Mouse (Mus musculus) ES-E14 (cell line): ENCODE data around the gene Bnc2.

Experiments used
- HCFC1 ChIP-seq: IDR thresholded peaks from 2 replicates; pipeline ENCODE4 v1.6.1; 2012; ENCODE audit warnings: low read length, inconsistent platforms, borderline replicate concordance; ENCODE audit not compliant: insufficient read depth
- MAFK ChIP-seq: IDR thresholded peaks from 2 replicates; pipeline ENCODE4 v1.6.1; 2014; ENCODE audit warnings: mild to moderate bottlenecking, low read depth, low read length, inconsistent platforms; ENCODE audit not compliant: insufficient read depth
- ZC3H11A ChIP-seq: IDR thresholded peaks from 2 replicates; pipeline ENCODE4 v1.6.1; 2012; ENCODE audit warnings: low read depth, mild to moderate bottlenecking, inconsistent platforms, low read length, borderline replicate concordance

DNA sequence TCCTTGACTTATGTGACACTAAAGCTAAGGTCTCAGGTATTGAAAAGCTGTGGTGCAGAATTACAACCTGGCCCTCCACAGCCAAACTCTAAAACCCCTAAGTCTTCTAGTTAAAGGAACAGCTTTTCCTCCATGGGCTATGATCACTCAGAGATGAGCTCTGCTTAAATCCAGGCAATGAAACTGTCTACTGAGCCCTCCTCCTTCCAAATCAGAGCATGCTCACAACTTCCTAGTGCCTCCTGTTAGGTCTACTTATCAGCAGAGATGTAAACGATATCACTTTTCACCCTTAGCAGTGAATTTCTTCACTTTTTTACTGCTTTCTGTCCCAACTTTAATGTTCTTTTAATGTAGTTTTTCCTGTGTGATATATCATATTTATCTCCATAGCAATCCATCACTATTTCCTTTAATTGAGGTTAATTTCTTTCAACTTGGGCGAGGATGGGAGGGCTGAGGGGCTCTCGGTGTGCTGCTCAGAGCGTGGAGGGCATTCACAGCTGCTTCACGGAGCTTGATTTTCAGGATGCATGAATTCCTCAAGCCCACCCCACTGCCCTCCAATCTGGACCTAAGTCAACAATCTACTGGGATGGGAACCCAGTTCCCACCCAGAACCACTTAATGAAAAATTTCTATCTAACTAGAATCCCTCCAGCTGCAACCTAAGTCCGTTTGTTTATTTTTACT lies 94.7 kb downstream of the Bnc2 start:
- TF ChIP-seq MAFK: no peak
- TF ChIP-seq ZC3H11A: no peak
- no peak for TF ChIP-seq HCFC1
